Mouse (Mus musculus) ES-E14 (cell line): Measurements from ENCODE around the gene Gm16485. TPM values are rescaled to one million over a fixed set of nuclear protein-coding genes. Genes with fewer than 3 reads are reported as not detected.

Source experiments
- DNase-seq: peaks from one replicate; pipeline ENCODE4 v3.0.0-alpha.2; 2013; ENCODE audit warnings: low read depth, low spot score
- H3K27ac ChIP-seq: 2 replicates; pipeline ENCODE4 v1.5.1; 2012; ENCODE audit warnings: low read depth, mild to moderate bottlenecking, low read length, moderate library complexity, mixed read lengths; ENCODE audit not compliant: poor library complexity, insufficient read depth, severe bottlenecking
- H3K36me3 ChIP-seq: 2 replicates; pipeline ENCODE4 v1.6.1; 2012; ENCODE audit warnings: mild to moderate bottlenecking, low read length, moderate library complexity, mixed read lengths; ENCODE audit not compliant: control insufficient read depth, poor library complexity, insufficient read depth, severe bottlenecking
- H3K4me1 ChIP-seq, 2 experiments: fragments of 150-350 bp in 1 of 2; sonication (generic) in 1 of 2; 2 replicates each; pipeline ENCODE4 v1.6.1; 2012; ENCODE audit warnings: low read length in 2 of 2, mild to moderate bottlenecking in 1 of 2, mixed read lengths in 1 of 2; ENCODE audit not compliant: control insufficient read depth in 2 of 2, insufficient read depth in 2 of 2, poor library complexity in 1 of 2
- H3K4me3 ChIP-seq, 2 experiments: fragments of 150-350 bp in 1 of 2; sonication (generic) in 1 of 2; 2 replicates each; pipeline ENCODE4 v1.5.1; 2012; ENCODE audit warnings: low read length in 2 of 2, low read depth in 1 of 2, mild to moderate bottlenecking in 1 of 2, mixed read lengths in 1 of 2; ENCODE audit not compliant: insufficient read depth in 1 of 2, poor library complexity in 1 of 2, severe bottlenecking in 1 of 2
- H3K9ac ChIP-seq: 2 replicates; pipeline ENCODE4 v1.6.1; 2012; ENCODE audit warnings: low read depth, mild to moderate bottlenecking, low read length, mixed read lengths; ENCODE audit not compliant: poor library complexity, insufficient read depth, severe bottlenecking
- H3K9me3 ChIP-seq: fragments of 150-350 bp; sonication (generic); 2 replicates; pipeline ENCODE4 v1.6.1; 2012; ENCODE audit warnings: low read depth, mild to moderate bottlenecking, low read length; ENCODE audit not compliant: control insufficient read depth, insufficient read depth
- CHD2 ChIP-seq: IDR thresholded peaks from 2 replicates; pipeline ENCODE4 v1.6.1; 2014; ENCODE audit warnings: mild to moderate bottlenecking, low read depth, low read length, inconsistent platforms
- HCFC1 ChIP-seq: IDR thresholded peaks from 2 replicates; pipeline ENCODE4 v1.6.1; 2012; ENCODE audit warnings: low read length, inconsistent platforms, borderline replicate concordance; ENCODE audit not compliant: insufficient read depth
- MAFK ChIP-seq: IDR thresholded peaks from 2 replicates; pipeline ENCODE4 v1.6.1; 2014; ENCODE audit warnings: mild to moderate bottlenecking, low read depth, low read length, inconsistent platforms; ENCODE audit not compliant: insufficient read depth
- ZC3H11A ChIP-seq: IDR thresholded peaks from 2 replicates; pipeline ENCODE4 v1.6.1; 2012; ENCODE audit warnings: low read depth, mild to moderate bottlenecking, inconsistent platforms, low read length, borderline replicate concordance
- ZNF384 ChIP-seq: IDR thresholded peaks from 2 replicates; pipeline ENCODE4 v1.6.1; 2012; ENCODE audit warnings: low read depth, low read length, inconsistent platforms
- in situ Hi-C, 2 experiments: fragments of 600-800 bp; cut with MboI; formaldehyde crosslinking; loops; one replicate each; pipeline ENCODE4 v1.15.1; 2025; ENCODE audit warnings: low sequenced_read_pairs in 2 of 2, inconsistent platforms in 1 of 2; ENCODE audit not compliant: unreplicated experiment in 2 of 2
- total RNA-seq: library from RNA; depleted of rRNA; stranded (reverse); fragments of 300-350 nt; gene quantifications from 2 replicates; pipeline ENCODE4 v1.2.3, GENCODE M21; 2012

Gene Gm16485
- total RNA-seq, 1 experiment: not detected

- H3K36me3 ChIP-seq: no peaks in the 10 kb centered on the region
- TF ChIP-seq ZNF384 (no peak), HCFC1 (no peak), ZC3H11A (no peak)
- no peak overlapping the region for H3K4me3 ChIP-seq
- no peaks in the 10 kb centered on the region for H3K9me3 ChIP-seq
- no peak overlapping the region for H3K9ac ChIP-seq
- in situ Hi-C loops: no loop called here
- H3K27ac ChIP-seq: no peak overlapping the region
- H3K4me1 ChIP-seq: no peaks in the 10 kb centered on the region
- DNase-seq: no peak
Observed at GRCm38 (mm10) chr9:8970240-8970639, 1.4 kb upstream of the Gm16485 start.

GRCm38 (mm10) chr9:8977775-8978174, 6.2 kb downstream of the Gm16485 start:
- H3K4me1 ChIP-seq: no peaks in the 10 kb centered on the region
- no peaks in the 10 kb centered on the region for H3K9me3 ChIP-seq
- no peak overlapping the region for H3K27ac ChIP-seq
- in situ Hi-C loops: no loop called here
- no peaks in the 10 kb centered on the region for H3K36me3 ChIP-seq
- no peak for DNase-seq
- no peak overlapping the region for H3K4me3 ChIP-seq
- no peak for TF ChIP-seq ZC3H11A
- TF ChIP-seq MAFK: no peak
- TF ChIP-seq ZNF384: no peak
- TF ChIP-seq CHD2: no peak
- no peak for TF ChIP-seq HCFC1
- H3K9ac ChIP-seq: no peak overlapping the region

- no peak for TF ChIP-seq MAFK
- TF ChIP-seq CHD2: no peak
- no peak for TF ChIP-seq ZC3H11A
- TF ChIP-seq ZNF384: no peak
- no peak for TF ChIP-seq HCFC1
- Histone ChIP-seq H3K9ac (no peak overlapping the region), H3K36me3 (no peaks in the 10 kb centered on the region), H3K9me3 (no peaks in the 10 kb centered on the region), H3K4me1 (no peaks in the 10 kb centered on the region), H3K27ac (no peak overlapping the region), H3K4me3 (no peak overlapping the region)
- DNase-seq: no peak
- in situ Hi-C loops: no loop called here
Observed at GRCm38 (mm10) chr9:8982315-8982714, 10.7 kb downstream of the Gm16485 start.

GRCm38 (mm10) chr9:8996494-8996893, 24.9 kb downstream of the Gm16485 start:
- H3K27ac ChIP-seq: no peak overlapping the region
- no peaks in the 10 kb centered on the region for H3K36me3 ChIP-seq
- no peak overlapping the region for H3K4me3 ChIP-seq
- no peak overlapping the region for H3K9ac ChIP-seq
- in situ Hi-C loops: no loop called here
- no peaks in the 10 kb centered on the region for H3K4me1 ChIP-seq
- TF ChIP-seq HCFC1 (no peak), MAFK (no peak)
- no peaks in the 10 kb centered on the region for H3K9me3 ChIP-seq
- no peak for DNase-seq

GRCm38 (mm10) chr9:9001170-9001569, 29.6 kb downstream of the Gm16485 start:
- no peak overlapping the region for H3K4me3 ChIP-seq
- DNase-seq: no peak
- TF ChIP-seq ZC3H11A: no peak
- TF ChIP-seq HCFC1: no peak
- no peak for TF ChIP-seq CHD2
- TF ChIP-seq ZNF384: no peak
- no peak for TF ChIP-seq MAFK
- H3K9me3 ChIP-seq: no peaks in the 10 kb centered on the region
- no peaks in the 10 kb centered on the region for H3K4me1 ChIP-seq
- H3K27ac ChIP-seq: no peak overlapping the region
- in situ Hi-C loops: no loop called here
- H3K36me3 ChIP-seq: no peaks in the 10 kb centered on the region
- H3K9ac ChIP-seq: no peak overlapping the region
